Mouse (Mus musculus): ENCODE measurements around the gene Baiap3. TPM values are rescaled to one million over a fixed set of nuclear protein-coding genes. Genes with fewer than 3 reads are reported as not detected.

Gene Baiap3
- 6.2 TPM for polyA plus RNA-seq (2014; fragmentation: Illumina TruSeq; extraction: RNeasy Lipid Tissue Mini Kit (QIAGEN cat#74804); ENCODE audit: insufficient read depth, low read depth, low replicate concordance)

GRCm38 (mm10) chr17:25256140-25256754 lies at the start of gene Baiap3:
TSS of gene Baiap3 (minus strand) at chr17:25256364.

GRCm38 (mm10) chr17:25298094-25298493 lies 41.9 kb upstream of the Baiap3 start, which contains the start of gene Prss34:
TSS of gene Prss34 (plus strand) at chr17:25298394.

GRCm38 (mm10) chr17:25274571-25275346 lies 18.6 kb upstream of the Baiap3 start, which contains the start of gene Ube2i:
TSS of gene Ube2i (minus strand) at chr17:25274622.

GRCm38 (mm10) chr17:25239695-25240636 lies 16.2 kb downstream of the Baiap3 start, which contains the start of the genes Gnptg and Tsr3:
TSS of gene Gnptg (minus strand) at chr17:25240124.
TSS of gene Tsr3 (plus strand) at chr17:25240170.

Other genes starting within 250 kb of the Baiap3 start
- gene Cramp1l, start 240.6 kb downstream of the Baiap3 start, polyA plus RNA-seq (2014; fragmentation: Illumina TruSeq; extraction: RNeasy Lipid Tissue Mini Kit (QIAGEN cat#74804); ENCODE audit: insufficient read depth, low read depth, low replicate concordance): 3.6 TPM
- gene Ift140, start 240.3 kb downstream of the Baiap3 start, polyA plus RNA-seq (2014; fragmentation: Illumina TruSeq; extraction: RNeasy Lipid Tissue Mini Kit (QIAGEN cat#74804); ENCODE audit: insufficient read depth, low read depth, low replicate concordance): 6.4 TPM
- 141 TPM for gene Tmem204, start 172.8 kb downstream of the Baiap3 start, polyA plus RNA-seq (2014; fragmentation: Illumina TruSeq; extraction: RNeasy Lipid Tissue Mini Kit (QIAGEN cat#74804); ENCODE audit: insufficient read depth, low read depth, low replicate concordance)
- 11.7 TPM for gene Telo2, start 140.4 kb downstream of the Baiap3 start, polyA plus RNA-seq (2014; fragmentation: Illumina TruSeq; extraction: RNeasy Lipid Tissue Mini Kit (QIAGEN cat#74804); ENCODE audit: insufficient read depth, low read depth, low replicate concordance)
- gene Ptx4, start 135.6 kb downstream of the Baiap3 start, polyA plus RNA-seq (2014; fragmentation: Illumina TruSeq; extraction: RNeasy Lipid Tissue Mini Kit (QIAGEN cat#74804); ENCODE audit: insufficient read depth, low read depth, low replicate concordance): not detected
- 13.7 TPM for gene Clcn7, start 123.0 kb downstream of the Baiap3 start, polyA plus RNA-seq (2014; fragmentation: Illumina TruSeq; extraction: RNeasy Lipid Tissue Mini Kit (QIAGEN cat#74804); ENCODE audit: insufficient read depth, low read depth, low replicate concordance)
- not detected for gene Ccdc154, start 93.9 kb downstream of the Baiap3 start, polyA plus RNA-seq (2014; fragmentation: Illumina TruSeq; extraction: RNeasy Lipid Tissue Mini Kit (QIAGEN cat#74804); ENCODE audit: insufficient read depth, low read depth, low replicate concordance)
- gene Gm38655, start 80.9 kb downstream of the Baiap3 start, polyA plus RNA-seq (2014; fragmentation: Illumina TruSeq; extraction: RNeasy Lipid Tissue Mini Kit (QIAGEN cat#74804); ENCODE audit: insufficient read depth, low read depth, low replicate concordance): 3.1 TPM
- 13.3 TPM for gene BC003965, start 71.8 kb downstream of the Baiap3 start, polyA plus RNA-seq (2014; fragmentation: Illumina TruSeq; extraction: RNeasy Lipid Tissue Mini Kit (QIAGEN cat#74804); ENCODE audit: insufficient read depth, low read depth, low replicate concordance)
- gene Unkl, start 68.0 kb downstream of the Baiap3 start, polyA plus RNA-seq (2014; fragmentation: Illumina TruSeq; extraction: RNeasy Lipid Tissue Mini Kit (QIAGEN cat#74804); ENCODE audit: insufficient read depth, low read depth, low replicate concordance): 11.2 TPM
- 49.7 TPM for gene Gnptg, start 16.2 kb downstream of the Baiap3 start, polyA plus RNA-seq (2014; fragmentation: Illumina TruSeq; extraction: RNeasy Lipid Tissue Mini Kit (QIAGEN cat#74804); ENCODE audit: insufficient read depth, low read depth, low replicate concordance)
- gene Tsr3, start 16.2 kb downstream of the Baiap3 start, polyA plus RNA-seq (2014; fragmentation: Illumina TruSeq; extraction: RNeasy Lipid Tissue Mini Kit (QIAGEN cat#74804); ENCODE audit: insufficient read depth, low read depth, low replicate concordance): 13.7 TPM
- gene Ube2i, start 18.3 kb upstream of the Baiap3 start, polyA plus RNA-seq (2014; fragmentation: Illumina TruSeq; extraction: RNeasy Lipid Tissue Mini Kit (QIAGEN cat#74804); ENCODE audit: insufficient read depth, low read depth, low replicate concordance): 148 TPM
- not detected for gene Prss34, start 42.0 kb upstream of the Baiap3 start, polyA plus RNA-seq (2014; fragmentation: Illumina TruSeq; extraction: RNeasy Lipid Tissue Mini Kit (QIAGEN cat#74804); ENCODE audit: insufficient read depth, low read depth, low replicate concordance)
- gene Prss28, start 52.3 kb upstream of the Baiap3 start, polyA plus RNA-seq (2014; fragmentation: Illumina TruSeq; extraction: RNeasy Lipid Tissue Mini Kit (QIAGEN cat#74804); ENCODE audit: insufficient read depth, low read depth, low replicate concordance): not detected
- gene Prss29, start 62.3 kb upstream of the Baiap3 start, polyA plus RNA-seq (2014; fragmentation: Illumina TruSeq; extraction: RNeasy Lipid Tissue Mini Kit (QIAGEN cat#74804); ENCODE audit: insufficient read depth, low read depth, low replicate concordance): not detected
- gene Tpsab1, start 89.2 kb upstream of the Baiap3 start, polyA plus RNA-seq (2014; fragmentation: Illumina TruSeq; extraction: RNeasy Lipid Tissue Mini Kit (QIAGEN cat#74804); ENCODE audit: insufficient read depth, low read depth, low replicate concordance): not detected
- 2.1 TPM for gene Tpsb2, start 109.9 kb upstream of the Baiap3 start, polyA plus RNA-seq (2014; fragmentation: Illumina TruSeq; extraction: RNeasy Lipid Tissue Mini Kit (QIAGEN cat#74804); ENCODE audit: insufficient read depth, low read depth, low replicate concordance)
- not detected for gene Tpsg1, start 112.9 kb upstream of the Baiap3 start, polyA plus RNA-seq (2014; fragmentation: Illumina TruSeq; extraction: RNeasy Lipid Tissue Mini Kit (QIAGEN cat#74804); ENCODE audit: insufficient read depth, low read depth, low replicate concordance)
- 0.41 TPM for gene Cacna1h, start 177.4 kb upstream of the Baiap3 start, polyA plus RNA-seq (2014; fragmentation: Illumina TruSeq; extraction: RNeasy Lipid Tissue Mini Kit (QIAGEN cat#74804); ENCODE audit: insufficient read depth, low read depth, low replicate concordance)
- 8.8 TPM for gene Tekt4, start 198.3 kb upstream of the Baiap3 start, polyA plus RNA-seq (2014; fragmentation: Illumina TruSeq; extraction: RNeasy Lipid Tissue Mini Kit (QIAGEN cat#74804); ENCODE audit: insufficient read depth, low read depth, low replicate concordance)
- gene Sstr5, start 240.9 kb upstream of the Baiap3 start, polyA plus RNA-seq (2014; fragmentation: Illumina TruSeq; extraction: RNeasy Lipid Tissue Mini Kit (QIAGEN cat#74804); ENCODE audit: insufficient read depth, low read depth, low replicate concordance): not detected